Mouse (Mus musculus) gastrocnemius, postnatal 4 days (tissue): ENCODE results near the gene Gm10392. TPM values are rescaled to one million over a fixed set of nuclear protein-coding genes. Genes with fewer than 3 reads are reported as not detected.
A peak's percentile ranks its signal among the peaks of the same experiment; 100 is the strongest.
"Not testable (repeated sequence)": the region's sequence is repeated elsewhere in the genome, so short reads cannot be mapped to it uniquely, and the experiment has no call there.

ENCODE experiments used
- DNase-seq, 2 experiments: peaks; one replicate each; pipeline ENCODE4 v3.0.0; 2021 to 2022; ENCODE audit warnings: low spot score in 2 of 2, mixed read lengths in 2 of 2
- long read RNA-seq, 2 experiments: library from polyadenylated mRNA; stranded (forward); transcript quantifications; one replicate each; pipeline ENCODE4 v2.0.0; 2021
- total RNA-seq, 2 experiments: library from RNA; stranded (reverse); gene quantifications; 2 replicates each; pipeline ENCODE4 v1.2.3; 2021

The Gm10392 gene
- total RNA-seq, result not detected
- long read RNA-seq, experiment 1, result 0 reads
- long read RNA-seq, experiment 2, result 0 reads

- DNase-seq, result no peak
Measured at GRCm38 (mm10) chr11:77519043-77519442, at the start of gene Gm10392. TSS of gene Gm10392 (minus strand) at chr11:77519198.

DNA sequence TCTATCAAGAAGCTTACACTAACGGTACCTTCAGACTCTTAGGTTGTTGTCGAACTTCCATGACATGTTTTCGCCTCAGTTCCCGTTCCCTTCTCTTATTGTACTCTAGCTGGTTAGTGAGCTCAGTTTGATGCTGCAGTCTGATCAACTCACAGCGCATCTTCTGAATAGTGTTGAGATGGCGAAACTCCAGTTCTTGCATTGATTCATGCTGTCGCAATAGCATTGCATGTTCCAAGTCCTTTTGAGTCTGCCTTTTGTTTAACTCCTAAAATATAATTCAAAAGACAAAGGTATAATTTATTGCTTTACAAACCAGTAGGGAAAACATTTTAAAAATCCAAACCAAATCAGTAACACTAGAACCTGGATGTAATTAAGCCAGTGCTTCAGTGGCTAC lies 26.3 kb upstream of the Gm10392 start:
- DNase-seq, result no peak

DNA sequence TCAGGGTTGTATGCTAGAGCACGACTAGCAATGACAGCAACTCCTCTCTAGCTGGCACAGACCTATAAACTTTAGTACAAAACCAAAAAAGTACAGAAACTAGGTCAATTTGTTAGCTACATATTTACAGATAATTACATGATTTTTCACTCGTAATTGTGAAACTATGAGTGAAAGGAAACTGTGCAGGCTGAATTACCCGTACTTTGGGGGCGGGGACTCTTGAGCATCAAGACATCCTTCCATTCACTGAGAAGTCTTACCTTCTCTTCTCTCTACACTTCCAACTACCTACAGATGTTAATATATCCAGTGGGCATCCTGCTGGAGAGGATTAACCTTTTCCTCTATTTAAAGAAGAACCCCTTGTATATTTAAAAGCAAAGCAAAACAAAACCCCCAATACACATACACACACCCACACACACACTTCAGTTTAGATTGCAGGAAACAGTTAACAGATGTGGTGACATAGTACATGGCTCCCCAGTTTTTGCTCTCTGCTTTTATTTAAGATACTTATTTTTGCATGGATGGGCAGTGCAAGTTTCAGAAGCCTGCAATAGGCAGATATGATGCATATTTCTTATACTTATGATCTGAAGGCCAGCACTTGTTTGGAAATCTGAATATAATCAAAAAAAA lies 13.3 kb upstream of the Gm10392 start:
- no peak for DNase-seq

DNA sequence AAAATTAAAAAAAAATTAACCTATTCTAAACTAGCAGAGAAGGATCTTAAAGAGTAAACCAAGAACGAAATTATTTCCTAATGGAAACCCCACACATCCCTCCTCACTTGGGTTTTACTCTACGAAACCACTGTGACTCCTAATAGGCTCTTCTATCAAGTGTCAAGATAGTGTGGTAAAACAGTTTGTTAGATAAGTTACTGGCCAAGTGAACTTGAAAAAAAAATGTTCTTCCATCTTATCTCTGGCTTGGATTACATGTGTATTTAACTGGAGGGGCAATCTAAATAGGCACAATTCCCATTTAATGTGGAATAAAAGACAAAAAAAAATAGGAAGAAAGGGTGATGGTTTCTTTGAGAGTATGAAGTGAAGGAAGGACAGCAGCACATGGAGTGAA lies 11.9 kb upstream of the Gm10392 start:
- no peak for DNase-seq

DNA sequence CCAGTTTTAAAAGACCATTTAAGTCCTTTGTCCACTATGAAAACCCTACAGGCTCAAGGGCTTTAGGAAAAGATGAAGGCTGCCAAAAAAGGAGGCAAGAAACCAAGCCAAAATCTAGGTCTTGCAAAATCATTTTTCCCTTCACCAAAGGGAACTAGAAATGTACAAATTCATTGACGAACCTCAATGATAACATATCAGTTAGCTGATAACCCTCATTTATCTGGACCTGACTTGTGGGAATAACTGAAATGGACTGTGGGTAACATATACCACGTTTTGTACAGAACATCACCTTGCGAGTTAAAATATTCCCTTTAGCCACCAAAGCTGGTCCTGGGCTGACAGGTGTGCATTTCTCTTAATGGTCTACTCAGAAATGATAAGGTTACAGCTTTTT lies 10.6 kb upstream of the Gm10392 start:
- no peak for DNase-seq

- not testable (repeated sequence) for DNase-seq
Measured at GRCm38 (mm10) chr11:77528420-77528819, 9.4 kb upstream of the Gm10392 start.

DNA sequence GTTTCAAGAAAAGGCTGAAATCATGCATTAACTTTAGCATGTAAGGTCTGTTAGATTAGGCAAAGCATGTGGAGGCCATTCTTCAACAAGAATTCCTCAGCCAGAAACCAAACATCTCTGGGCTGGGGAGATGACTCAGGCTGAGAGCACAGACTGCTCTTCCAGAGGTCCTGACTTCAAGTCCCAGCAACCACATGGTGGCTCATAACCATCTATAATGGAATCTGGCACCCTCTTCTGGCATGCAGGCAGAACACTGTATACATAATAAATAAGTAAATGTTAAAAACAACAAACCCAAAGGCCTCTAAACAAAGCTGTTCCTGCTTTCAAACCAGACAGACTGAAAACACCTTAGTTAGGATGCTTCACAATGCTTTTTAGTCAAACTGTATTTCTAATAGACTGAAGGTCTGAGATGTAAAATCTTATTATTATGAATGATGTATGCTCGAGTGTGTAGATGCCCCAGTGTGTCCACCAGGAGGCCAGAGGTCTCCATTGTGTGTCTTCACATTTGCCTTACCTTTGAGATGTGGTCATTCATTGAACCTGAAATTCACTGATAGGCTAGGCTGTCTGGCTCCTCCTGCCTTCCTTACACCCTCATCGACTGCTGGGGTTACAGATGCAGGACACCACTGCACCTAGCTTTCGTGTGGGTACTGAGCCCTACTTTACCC lies 6.9 kb upstream of the Gm10392 start:
- no peak for DNase-seq

GRCm38 (mm10) chr11:77520601-77521529 lies 1.9 kb upstream of the Gm10392 start:
- DNase-seq, result peak in 1 of 2 experiments; percentile 24

DNA sequence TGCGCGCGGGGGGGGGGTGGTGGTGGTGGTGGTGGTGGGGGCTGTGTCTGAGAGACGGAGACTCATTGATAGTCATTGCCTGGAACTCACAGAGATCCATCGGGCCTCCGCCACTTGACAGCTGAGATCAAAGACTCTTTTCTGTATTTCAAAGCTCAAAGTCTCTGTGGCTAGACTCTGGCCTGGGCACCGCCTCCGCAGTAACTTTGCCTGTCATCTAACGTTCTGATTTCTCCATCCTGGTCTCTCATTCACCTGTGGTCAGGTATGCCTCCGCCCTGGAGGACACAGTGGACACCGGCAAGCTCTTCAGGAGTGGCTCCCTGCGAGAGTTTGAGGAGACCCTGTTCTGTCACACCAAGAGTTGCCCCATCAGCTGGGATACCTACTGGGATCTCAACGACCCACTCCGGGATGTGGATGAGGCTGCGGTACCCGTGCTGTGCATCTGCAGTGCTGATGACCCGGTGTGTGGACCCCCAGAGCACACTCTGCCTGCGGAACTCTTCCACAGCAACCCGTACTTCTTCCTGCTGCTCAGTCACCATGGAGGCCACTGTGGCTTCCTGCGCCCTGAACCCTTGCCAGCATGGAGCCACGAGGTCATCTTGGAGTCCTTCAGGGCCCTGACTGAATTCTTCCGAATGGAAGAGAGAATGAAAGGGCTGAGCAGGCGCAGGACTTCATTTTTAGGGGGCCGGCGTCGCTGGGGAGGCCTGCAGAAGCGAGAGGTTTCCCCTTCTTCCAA lies 773 bp downstream of the Gm10392 start:
- DNase-seq, result no peak

DNA sequence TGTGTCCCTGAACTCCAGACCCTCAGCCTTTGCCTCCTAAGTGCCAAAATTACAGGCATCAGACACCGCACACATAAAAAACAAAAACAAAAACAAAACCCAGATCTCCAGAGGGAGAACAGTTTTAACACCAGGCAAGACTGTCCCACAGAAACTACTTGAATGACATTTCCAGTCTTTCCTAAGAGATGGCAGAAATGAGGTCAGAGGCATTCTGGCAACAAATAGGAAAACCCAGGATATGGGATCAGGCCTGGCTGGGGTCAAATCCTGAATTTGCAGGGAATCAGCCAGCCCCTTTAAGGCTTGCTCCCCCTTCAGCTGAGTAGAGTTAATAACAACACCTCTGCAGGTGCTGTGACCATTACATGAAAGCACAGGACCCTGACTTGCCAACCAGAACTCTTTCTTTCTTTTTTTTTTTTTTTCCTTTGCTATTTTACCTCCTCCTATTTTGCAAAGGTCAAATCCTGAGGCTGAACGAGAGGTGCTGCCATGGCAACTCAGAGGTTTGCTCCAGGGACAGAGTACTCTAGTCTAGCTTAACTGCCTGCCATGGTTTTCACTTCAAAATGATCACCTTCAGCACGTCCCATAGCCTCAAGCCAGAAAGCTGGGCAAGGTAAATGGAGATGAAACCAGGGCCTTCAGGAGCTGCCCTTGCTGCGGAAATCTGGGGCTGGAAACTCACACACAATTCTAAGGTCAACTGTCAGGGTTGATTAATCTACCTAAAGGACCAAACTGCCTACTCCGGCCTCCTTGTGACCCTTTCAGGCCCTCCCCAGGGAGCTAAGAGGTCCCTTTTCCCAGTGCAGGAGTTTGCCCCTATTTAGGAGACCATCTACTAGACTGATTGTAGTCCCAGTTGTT lies 2.2 kb downstream of the Gm10392 start:
- no peak for DNase-seq

- no peak for DNase-seq
Measured at GRCm38 (mm10) chr11:77515637-77516552, 3.1 kb downstream of the Gm10392 start, which contains the start of gene Trp53i13. TSS of gene Trp53i13 (minus strand) at chr11:77515980.

DNA sequence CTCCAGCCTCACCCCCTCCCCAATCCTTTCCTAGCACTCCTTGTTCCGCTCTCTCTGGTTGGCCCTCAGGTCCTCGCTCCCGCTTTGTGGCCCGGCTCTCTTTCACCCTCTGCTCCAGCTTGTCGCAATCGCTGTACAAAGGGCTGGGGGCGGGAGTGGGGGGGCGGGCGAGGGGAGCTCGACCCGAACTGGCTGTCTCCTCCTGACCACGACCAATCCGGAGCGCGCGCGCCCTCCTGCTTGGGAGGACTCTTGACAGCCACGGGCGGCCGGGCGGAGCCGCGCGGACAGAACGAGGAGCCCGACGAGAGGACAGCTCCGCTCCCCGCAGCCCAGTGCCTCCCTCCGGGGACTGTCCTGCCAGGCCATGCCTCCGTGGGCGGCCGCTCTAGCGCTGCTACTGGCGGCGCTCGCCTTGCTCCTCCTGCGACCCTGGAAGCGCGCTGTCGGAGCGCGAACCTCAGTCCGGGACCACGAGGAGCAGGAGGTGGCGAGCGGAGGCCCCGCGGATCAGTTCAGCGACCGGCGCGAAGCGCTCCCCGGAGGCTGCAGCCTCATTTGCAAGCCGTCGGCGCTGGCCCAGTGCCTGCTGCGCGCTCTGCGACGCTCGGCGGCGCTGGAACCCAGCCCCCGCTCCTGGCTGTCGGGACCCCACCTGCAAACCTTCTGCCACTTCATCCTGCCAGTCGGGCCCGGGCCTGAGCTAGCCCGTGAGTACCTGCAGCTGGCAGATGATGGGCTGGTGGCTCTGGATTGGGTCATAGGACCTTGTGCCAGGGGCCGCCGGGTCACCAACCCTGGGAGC lies 4.0 kb downstream of the Gm10392 start, which contains the start of gene Abhd15:
TSS of gene Abhd15 (plus strand) at position 290 of the 805 bp plus-strand sequence.
- peak; percentile 63 to 81 for DNase-seq

DNA sequence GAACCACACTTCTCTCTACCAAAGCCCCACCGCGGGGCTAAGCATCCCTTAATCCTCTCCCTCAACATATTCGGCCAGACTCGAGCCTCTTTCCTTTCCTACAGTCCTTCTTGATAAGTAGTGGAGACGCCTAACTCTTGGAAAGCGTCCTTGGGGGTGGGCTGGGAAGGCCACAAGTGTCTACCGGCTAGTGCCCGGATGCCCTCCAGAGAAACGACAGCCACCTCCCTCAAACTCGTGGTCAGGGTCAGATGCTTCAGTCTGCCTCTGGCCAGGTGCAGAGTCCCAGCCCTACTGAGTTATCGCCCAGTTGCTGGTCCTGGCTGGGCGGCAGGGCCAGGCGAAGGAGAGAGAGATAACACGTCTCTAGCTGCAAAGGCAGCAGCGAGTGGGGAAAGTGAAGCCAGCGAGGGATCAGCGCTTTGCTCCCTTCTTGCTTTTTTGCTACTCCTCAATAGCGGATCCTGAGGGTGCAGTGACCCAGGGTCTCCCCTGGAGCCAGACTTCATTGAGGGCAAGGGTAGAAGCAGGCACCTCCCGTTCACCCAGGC lies 4.6 kb downstream of the Gm10392 start:
- DNase-seq, result peak in 1 of 2 experiments; percentile 18

DNA sequence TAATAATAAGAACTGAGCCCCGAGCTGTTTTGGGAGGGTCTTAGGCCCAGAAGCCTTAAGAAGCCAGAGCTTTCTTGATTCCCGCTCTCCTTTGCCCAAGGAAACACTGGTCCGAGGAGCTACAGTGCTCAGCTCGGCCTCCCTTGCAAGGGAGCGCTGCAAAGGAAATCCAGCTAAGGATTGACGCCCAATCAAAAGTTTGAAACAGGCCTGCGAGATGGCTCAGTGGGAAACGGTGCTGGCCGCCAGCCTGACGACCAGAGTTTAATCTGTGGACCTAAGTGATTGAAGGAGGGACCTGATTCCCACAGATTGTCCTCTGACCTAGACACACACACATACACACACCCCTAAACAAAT lies 5.2 kb downstream of the Gm10392 start:
- no peak for DNase-seq

DNA sequence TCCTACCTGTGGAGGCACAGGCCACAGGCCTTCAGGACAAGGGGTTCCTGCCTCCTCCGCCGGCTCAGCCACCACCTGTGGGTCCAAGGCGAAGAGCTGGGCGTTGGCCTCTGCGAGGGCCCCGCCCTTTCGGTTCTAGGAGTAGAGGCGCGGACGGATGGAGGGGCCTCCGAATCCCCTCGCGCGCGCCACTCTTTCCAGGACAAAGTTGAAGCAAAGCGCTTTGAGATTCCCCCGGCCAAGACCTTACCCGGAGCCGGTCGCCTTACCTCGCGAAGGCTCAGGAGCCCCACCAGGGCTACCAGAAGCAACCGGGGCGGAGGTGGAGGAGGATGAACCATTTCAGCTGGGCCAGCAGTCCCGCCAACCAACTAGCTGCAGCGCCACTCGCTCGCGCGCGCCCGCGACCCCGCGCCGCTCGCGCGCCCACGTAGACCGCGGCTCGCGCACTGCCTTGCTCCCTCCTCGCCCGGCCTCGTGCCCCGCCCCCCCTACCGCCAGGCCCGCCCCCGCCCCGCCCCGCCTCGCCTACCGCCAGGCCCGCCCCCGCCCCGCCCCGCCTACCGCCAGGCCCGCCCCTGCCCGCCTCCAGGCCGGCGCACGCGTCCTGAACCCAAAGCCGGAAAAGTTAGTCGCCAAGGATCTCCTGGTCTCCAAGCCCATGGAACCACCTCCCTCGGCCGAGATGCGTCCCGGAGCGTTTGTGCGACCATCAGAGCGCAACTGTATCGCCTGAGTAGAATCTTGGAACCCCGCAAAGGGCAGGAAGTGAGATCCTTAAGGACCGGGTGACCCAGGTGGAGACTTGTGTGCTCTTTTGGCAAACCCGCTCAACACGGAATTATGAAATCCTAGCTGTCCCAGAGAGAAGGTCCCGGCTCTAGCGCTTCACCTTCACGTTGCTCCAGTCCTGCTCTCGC lies 5.8 kb downstream of the Gm10392 start:
- peak; percentile 86 to 90 for DNase-seq

GRCm38 (mm10) chr11:77511336-77511735 lies 7.7 kb downstream of the Gm10392 start:
- DNase-seq, result peak in 1 of 2 experiments; percentile 5
